Mouse (Mus musculus): ENCODE data around the gene Cyfip2.
A peak's percentile ranks its signal among the peaks of the same experiment; 100 is the strongest.

The Cyfip2 gene

GRCm38 (mm10) chr11:46273969-46274368, 38.7 kb downstream of the Cyfip2 start:
- DNase-seq: no peak

DNA sequence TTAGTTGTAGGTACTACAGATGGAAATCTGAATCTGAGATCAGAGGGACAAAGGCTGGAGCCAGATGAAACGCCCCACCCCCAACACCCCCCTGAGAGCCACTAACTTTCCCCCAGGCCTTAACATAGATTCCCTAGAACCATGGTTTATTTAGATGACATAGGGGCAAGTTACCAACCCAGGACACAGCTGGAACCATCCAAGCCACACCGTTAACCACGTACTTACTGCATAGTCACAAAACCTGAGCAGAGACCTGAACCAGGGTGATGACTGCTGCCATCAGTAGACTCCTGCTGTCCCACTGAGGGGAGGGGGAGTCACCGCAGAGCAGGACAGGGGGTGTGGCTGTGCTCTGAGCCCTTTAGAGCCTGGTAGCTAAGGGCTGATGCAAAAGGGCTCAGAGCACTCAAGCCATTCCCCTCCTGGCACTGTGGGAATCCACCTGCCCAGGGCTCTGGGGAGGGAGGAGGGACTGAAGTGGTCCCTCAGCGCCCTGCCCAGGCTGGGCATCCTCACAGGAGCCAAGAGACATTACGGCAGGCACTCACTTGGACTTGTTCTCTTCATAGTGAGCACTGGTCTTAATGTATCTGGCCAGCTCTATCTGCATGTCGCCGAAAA, 40.5 kb downstream of the Cyfip2 start:
- no peak for DNase-seq

DNA sequence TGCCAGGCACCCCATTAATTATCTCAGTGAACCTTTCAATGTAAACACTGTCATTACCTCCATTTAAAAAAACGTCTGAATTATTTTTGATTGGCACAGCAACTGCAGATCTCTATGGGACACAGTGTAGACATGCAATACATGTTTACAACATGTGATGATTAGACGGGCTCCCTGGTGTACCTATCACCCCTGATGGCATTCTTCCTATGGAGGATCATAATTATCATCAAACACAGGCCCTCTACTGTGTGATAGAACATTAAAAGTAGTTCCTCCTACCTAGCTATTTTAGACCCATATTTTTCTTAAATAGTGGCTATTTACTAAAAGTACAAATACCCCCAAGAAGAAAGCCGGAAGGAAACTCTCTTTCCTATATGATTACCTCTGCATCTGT, 42.8 kb downstream of the Cyfip2 start:
- no peak for DNase-seq

DNA sequence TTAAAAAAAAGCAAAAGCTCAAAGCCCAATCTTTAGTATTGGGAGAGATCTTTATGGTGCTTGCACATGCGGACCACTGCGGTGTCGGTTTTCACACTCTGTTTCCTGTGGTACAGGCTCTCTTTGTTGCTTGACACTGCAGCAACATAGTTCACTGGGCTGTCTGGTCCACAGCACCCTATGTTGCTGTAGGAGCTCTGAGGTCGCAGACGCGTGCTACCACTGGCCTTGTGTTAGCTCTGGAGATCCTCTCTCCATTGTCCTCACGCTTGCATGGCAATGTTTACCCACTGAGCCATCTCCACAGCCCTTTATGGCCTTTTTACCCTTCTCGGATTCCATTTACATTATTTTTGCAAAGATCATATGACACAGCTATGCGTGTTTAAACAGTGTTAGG, 43.3 kb downstream of the Cyfip2 start:
- DNase-seq: no peak

- DNase-seq: peak; percentile 50
Observed at GRCm38 (mm10) chr11:46268991-46269390, 43.7 kb downstream of the Cyfip2 start.

- no peak for DNase-seq
Observed at GRCm38 (mm10) chr11:46265031-46265786, 47.5 kb downstream of the Cyfip2 start.

GRCm38 (mm10) chr11:46264584-46264983, 48.1 kb downstream of the Cyfip2 start:
- no peak for DNase-seq

GRCm38 (mm10) chr11:46263291-46263690, 49.4 kb downstream of the Cyfip2 start:
- DNase-seq: no peak

DNA sequence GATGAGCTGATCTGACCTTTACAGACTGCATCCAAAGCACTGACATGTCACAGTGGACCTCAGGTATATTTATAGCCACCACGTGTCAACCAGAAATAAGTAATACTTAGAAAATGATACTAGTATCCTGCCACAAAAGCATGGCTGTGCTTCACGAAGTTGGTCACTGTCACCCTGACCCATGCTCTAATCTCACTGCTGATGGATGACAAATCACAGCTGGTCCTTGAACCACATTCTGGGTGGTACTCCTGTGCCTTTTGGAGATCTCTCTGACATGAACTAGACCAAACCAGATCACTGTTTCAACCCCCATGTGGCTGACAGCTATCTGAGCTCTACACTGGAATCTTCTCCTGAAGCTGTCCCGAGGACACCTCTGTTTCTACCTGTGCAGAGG, 49.8 kb downstream of the Cyfip2 start:
- DNase-seq: no peak

GRCm38 (mm10) chr11:46258749-46259148, 53.9 kb downstream of the Cyfip2 start:
- no peak for DNase-seq

- peak; percentile 19 for DNase-seq
Observed at GRCm38 (mm10) chr11:46258207-46258606, 54.5 kb downstream of the Cyfip2 start.

GRCm38 (mm10) chr11:46255291-46255690, 57.4 kb downstream of the Cyfip2 start:
- DNase-seq: no peak

GRCm38 (mm10) chr11:46251994-46252393, 60.7 kb downstream of the Cyfip2 start:
- DNase-seq: peak; percentile 79

DNA sequence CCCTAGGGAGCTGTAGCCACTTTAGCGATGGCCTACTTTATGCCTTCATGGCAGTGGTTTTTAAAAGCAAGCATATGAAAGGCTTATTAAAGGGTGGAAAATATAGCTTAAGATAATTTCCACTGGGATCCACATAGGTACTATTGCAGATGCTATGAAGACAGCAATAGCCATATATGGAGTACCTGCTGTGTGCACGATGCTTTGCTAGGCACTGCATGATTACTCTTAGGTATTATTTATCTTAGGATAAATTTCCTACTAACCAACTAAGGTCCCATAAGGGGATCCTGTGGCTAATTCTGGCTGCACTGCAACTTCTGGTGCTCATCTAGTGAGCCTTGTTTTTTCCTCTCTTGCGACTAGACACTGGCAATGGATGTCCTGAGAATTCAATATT, 64.3 kb downstream of the Cyfip2 start:
- no peak for DNase-seq

GRCm38 (mm10) chr11:46246393-46246792, 66.3 kb downstream of the Cyfip2 start:
- DNase-seq: no peak

DNA sequence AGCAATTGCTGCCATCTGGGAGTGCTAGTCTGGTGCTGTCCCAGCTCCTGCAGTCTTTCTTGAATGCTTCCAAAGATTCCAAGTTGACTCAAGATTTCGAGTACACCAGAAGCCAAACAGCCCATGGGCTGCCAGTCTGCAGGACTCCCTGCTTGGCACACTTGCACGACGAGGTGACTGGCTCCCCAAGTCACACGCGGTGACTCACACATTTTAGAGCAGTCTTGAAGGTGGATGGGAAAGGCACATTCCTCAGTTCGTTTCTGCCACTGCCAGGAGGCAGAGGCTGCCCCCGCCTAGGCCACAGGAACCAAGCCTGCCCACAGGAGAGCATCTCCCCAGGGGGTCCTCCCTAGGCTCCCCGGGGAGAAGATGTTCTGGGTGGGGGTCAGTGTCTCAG, 66.7 kb downstream of the Cyfip2 start:
- no peak for DNase-seq

DNA sequence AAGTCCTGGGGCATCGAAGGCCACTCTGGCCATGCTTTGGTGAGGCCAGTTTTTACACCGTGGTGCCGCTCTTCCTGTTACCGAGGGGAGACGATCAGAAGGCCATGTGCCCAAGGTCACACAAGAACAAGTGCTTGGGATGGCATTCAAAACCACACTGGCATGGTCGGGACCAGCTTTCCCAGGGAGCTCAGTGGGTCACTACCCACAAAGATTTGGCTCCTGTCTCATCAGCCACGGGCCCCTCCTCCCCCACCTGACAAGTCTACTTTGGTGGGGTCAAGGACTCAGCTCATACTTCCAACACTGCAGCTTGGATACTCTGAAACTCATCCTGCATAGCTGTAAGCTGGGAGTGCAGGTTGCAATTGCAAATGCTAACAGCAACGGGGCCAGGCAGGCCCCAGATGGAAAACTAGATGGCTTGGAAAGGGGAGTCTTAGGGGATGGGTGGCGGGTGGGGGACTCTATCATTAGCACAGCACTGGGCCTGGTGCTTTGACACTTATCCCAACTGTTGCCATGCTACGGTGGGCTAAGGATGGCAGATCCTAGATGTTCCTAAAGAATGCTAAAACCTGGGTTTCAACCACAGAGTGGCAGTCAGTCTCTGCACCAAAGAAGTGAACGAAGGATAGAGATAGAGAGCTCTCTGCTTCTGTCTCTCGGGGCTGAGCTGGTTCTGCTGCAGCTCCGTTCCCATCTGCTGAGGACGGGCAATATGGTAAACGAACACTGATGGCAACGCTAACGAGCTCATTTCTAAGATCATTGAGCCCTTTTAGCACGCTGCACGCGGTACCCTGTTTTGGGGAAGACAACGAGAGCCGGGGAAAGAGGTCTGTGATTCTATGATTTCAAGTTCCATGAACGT, 67.7 kb downstream of the Cyfip2 start:
- no peak for DNase-seq

- DNase-seq: peak; percentile 36
Observed at GRCm38 (mm10) chr11:46241985-46242384, 70.7 kb downstream of the Cyfip2 start.

- DNase-seq: peak; percentile 77
Observed at GRCm38 (mm10) chr11:46241150-46241673, 71.4 kb downstream of the Cyfip2 start.

DNA sequence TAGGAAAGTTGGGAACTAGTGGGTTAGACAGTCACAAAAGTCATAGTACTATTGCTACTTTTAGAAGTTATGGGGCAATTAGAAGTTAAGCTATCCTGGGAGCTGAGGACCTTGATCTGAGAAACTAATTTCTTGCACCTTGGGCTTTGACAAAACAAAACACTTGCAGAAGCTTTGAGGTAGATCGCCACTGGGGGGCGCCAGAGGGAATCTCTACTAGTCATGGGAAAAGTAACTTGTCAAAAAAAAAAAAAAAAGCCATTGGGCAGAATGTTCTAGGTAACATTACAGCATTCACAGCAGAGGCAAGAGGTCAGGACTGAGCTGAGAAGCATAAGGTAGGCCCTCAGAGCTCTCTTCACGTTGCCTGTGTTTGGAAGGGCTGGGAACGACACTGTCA, 75.7 kb downstream of the Cyfip2 start:
- peak; percentile 88 for DNase-seq

DNA sequence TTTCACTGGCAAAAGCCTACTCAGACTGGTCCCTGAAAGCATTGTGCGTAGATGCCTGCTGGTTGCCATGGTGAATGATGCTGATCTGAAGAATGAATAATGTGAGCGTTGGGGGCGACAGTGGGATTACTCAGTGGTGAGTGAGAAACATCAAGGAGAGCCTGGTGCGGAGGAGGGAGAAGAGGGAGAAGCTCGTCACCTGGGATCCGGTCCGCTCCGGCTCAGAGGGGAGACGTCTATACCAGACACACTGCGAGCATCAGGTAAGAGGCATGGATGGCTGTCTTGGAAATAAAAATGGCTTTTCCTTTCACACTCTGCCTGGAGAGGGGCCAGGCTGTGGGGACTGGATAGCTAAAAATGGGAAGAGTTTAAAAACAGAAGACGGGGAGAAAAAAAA, 77.3 kb downstream of the Cyfip2 start, which contains the start of gene Fndc9:
Fndc9 (plus strand) TSS at position 198 of the 400 bp plus-strand sequence.
- no peak for DNase-seq

- no peak for DNase-seq
Observed at GRCm38 (mm10) chr11:46233966-46234365, 78.7 kb downstream of the Cyfip2 start.

DNA sequence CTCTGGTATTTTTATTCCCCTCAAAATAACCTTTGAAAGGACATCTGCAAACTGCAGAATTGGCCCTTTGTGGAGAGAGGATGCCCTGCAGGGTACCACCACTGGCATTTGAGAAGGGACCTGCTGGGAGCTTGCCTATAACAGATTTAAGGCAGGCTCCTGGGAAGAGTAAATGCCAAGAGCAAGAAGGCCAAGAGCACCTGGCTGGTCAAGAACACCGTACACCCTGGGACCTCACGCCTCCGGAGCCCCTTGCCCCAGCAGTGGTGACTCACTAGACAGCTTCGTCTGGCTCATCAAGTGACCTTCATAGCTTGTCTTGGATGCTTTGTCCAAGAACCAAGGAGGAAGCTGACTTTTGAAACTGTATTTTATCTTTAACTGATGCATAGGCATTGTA, 79.9 kb downstream of the Cyfip2 start:
- DNase-seq: no peak
